Mouse (Mus musculus): ENCODE measurements around the gene Dyrk1a.

The Dyrk1a gene

GRCm38 (mm10) chr16:94720476-94721153 is 150.8 kb downstream of the Dyrk1a start:
- no peak for DNase-seq

GRCm38 (mm10) chr16:94721549-94722006 is 151.8 kb downstream of the Dyrk1a start:
- DNase-seq: no peak

DNA sequence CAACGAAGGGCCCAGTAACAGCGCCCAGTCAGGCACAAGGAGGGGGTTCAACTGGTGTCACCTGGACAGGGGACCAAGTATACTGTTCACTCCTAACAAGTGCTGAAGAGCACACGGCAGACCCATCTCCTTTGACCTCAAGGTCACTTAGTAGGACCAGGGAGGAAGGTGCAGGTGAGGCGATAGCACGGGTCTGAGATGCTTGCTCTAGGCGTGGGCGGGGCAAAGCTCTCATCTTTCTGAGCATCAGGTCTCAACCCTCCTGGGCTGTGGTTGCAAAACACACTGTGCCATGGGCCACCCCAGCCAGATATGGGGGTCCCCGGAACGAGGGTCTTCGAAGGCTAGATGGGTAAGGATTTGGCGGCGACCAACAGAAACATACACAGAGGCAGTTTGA is 153.1 kb downstream of the Dyrk1a start:
- no peak for DNase-seq

DNA sequence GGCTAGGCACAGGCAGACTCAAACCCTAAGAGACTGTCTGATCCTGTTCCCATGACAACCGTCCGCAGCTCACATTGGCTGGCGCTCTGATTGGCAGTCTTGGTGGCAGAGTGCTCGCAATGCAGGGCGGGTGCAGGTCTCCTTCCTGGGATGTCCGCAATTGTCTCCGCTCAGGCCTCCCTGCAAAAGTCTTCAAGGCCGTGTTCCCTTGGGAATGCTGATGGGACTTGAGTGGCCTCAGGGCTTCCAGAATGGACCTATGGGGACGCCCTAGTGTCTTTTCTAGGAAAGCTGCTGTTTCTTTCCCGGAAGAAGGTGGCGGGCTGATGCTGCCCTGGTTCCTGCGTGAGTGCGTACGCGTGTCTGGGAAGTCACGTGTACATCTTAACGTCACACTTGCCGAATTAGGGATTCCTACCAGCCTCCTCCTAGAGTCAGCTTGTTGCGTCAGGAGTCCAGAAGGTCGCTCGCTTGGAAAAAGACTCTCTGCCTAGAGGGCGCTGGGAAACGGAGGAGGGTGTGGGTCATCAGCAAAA is 154.3 kb downstream of the Dyrk1a start:
- DNase-seq: peak; percentile 51 to 61

DNA sequence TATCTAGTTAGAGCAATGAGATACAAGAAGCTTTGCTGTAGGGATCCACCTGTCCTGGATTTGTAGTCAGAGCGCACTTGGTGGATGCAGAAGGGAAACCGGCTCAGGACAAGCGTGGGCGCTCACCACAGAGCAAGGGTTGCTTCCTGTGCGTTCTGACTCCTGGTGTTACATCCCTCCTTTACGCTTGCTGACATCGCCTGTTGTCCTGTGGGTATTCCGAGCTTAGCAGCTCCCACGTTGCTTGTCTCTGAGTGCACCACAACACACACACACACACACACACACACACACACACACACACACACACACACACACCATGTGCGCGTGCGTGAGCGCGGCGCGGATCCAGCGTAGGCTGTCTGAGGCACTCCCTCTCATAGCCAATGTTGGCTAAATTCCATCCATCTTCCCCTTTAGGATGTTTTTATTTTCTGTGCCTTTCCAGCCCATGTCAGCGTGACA is 155.0 kb downstream of the Dyrk1a start:
- peak in 1 of 2 experiments; percentile 13 for DNase-seq

DNA sequence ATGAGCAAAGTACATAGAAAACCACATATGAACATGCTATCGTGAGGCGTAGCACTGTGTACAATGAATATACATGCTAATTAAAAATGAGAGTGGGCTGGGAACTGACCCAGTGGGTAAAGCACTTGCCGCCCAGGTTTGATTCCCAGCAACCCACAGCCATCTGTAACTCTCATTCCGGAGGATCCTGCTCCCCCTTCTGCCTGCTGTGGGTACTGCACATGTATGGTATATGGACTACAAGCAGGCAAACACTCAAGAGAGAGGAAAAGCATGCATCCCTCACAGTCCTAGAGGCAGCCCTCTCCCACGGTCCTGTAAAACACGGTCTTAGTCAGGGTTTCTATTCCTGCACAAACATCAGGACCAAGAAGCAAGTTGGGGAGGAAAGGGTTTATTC is 159.4 kb downstream of the Dyrk1a start:
- no peak for DNase-seq

DNA sequence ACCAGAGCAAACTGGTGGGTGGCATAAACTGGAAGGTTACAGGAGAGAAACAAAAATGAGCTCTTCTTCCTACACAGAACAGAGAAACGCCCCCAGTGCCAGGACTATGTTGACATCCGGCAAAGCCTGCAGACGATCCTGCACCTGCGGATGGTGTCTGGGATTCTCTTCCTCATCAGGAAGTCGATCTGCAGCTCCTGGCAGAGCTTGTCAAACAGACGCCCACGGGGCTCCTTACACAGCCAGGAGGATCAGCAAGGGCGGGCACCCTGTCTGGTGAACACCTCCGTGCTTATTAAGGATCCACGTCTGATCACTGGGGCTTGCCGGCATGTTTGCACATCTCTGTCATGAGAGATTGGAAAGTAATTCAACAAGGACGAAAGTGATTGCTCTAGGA is 161.2 kb downstream of the Dyrk1a start:
- DNase-seq: no peak

GRCm38 (mm10) chr16:94735472-94735871 is 165.7 kb downstream of the Dyrk1a start:
- no peak for DNase-seq

DNA sequence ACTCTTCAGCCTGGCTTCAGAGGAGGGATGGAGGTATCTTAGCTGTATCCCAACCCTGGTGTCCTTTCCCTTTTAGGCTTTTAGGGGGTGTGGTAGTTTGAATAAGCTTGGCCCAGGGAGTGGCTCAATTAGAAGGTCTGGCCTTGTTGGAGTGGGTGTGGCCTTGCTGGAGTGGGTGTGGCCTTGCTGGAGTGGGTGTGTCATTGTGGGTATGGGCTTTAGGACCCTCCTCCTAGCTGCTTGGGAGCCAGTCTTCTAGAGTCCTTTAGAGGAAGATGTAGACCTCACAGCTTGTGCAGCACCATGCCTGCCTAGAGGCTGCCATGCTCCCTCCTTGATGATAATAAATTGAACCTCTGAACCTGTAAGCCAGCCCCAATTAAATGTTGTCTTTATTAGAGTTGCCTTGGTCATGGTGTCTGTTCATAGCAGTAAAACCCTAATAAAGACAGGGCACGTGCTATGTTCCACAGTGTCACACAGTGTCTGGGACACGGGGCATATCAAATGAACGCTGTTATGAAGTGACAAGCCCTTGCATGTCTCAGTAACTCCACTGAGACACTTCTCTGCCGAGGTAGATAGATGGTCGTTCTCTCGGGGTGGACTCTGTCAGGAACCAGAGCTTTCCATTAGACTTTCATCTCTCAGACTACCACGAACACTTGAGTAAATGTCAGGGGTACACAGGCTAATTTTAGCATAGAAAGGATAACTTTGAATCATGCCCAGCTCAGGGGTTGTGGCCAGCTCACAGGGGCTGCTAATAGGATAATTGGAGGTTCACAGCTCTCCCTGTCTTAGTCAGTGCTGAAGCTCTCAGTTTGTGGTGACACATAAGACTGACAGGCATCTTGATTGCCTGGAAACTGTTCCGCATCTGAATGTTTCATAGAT is 166.9 kb downstream of the Dyrk1a start:
- no peak for DNase-seq

DNA sequence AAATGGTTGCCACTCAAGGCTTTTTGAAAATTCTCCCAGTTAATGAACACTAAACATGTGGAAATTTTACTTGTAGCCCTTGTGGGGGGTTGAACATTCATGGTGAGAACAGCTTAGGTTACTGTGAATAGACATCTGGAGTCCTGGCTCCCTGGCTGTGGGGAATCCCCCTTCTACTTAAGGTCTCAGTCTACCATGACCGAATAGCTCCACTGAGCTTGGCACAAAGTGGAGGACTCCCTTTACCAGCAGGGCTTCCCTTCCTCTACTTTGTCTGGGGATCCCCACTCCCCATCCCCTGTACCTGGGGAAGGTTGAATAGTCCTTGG is 167.5 kb downstream of the Dyrk1a start:
- DNase-seq: no peak

- no peak for DNase-seq
Measured at GRCm38 (mm10) chr16:94743853-94744501, 174.2 kb downstream of the Dyrk1a start.

- no peak for DNase-seq
Measured at GRCm38 (mm10) chr16:94745016-94745415, 175.2 kb downstream of the Dyrk1a start.

Measured in spleen, adult 18-20 months (tissue).